Mouse (Mus musculus) neural tube, embryonic 14.5 days (tissue): ENCODE results near the gene Rab17. TPM values are rescaled to one million over a fixed set of nuclear protein-coding genes. Genes with fewer than 3 reads are reported as not detected.

ENCODE experiments used
- ATAC-seq: fragments of 200-750 bp; cut with Nextera tagmentation; 2 replicates; pipeline ENCODE4 v1.8.0; 2017; ENCODE audit warnings: low read depth, mild to moderate bottlenecking, moderate TSS enrichment, moderate library complexity
- H3K27ac ChIP-seq: fragments of 300-500 bp; sonication (generic); 2 replicates; pipeline ENCODE4 v1.5.1; 2014; ENCODE audit warnings: low read depth, mild to moderate bottlenecking, control low read depth, low read length, moderate library complexity, mixed read lengths
- H3K27me3 ChIP-seq: fragments of 300-500 bp; sonication (generic); 2 replicates; pipeline ENCODE4 v1.6.1; 2014; ENCODE audit warnings: low read length; ENCODE audit not compliant: control insufficient read depth, insufficient read depth
- H3K36me3 ChIP-seq: fragments of 300-500 bp; sonication (generic); 2 replicates; pipeline ENCODE4 v1.6.1; 2014; ENCODE audit warnings: low read length, mixed read lengths; ENCODE audit not compliant: control insufficient read depth, insufficient read depth
- H3K4me1 ChIP-seq: fragments of 300-500 bp; sonication (generic); 2 replicates; pipeline ENCODE4 v1.6.1; 2014; ENCODE audit warnings: low read length; ENCODE audit not compliant: control insufficient read depth, insufficient read depth
- H3K4me2 ChIP-seq: fragments of 300-500 bp; sonication (generic); 2 replicates; pipeline ENCODE4 v1.6.1; 2014; ENCODE audit warnings: mild to moderate bottlenecking, low read depth, low read length, control low read depth
- H3K4me3 ChIP-seq: fragments of 300-500 bp; sonication (generic); 2 replicates; pipeline ENCODE4 v1.5.1; 2014; ENCODE audit warnings: low read depth, low read length, control low read depth, mixed read lengths
- H3K9ac ChIP-seq: fragments of 300-500 bp; sonication (generic); replicated peaks from 2 replicates; pipeline ENCODE4 v1.6.1; 2014; ENCODE audit warnings: low read depth, mild to moderate bottlenecking, control low read depth, low read length, mixed read lengths
- H3K9me3 ChIP-seq: fragments of 300-500 bp; sonication (generic); 2 replicates; pipeline ENCODE4 v1.6.1; 2016; ENCODE audit warnings: low read length; ENCODE audit not compliant: control insufficient read depth
- WGBS: fragments of 180-500 bp; shearing (Covaris S2); extraction: QIAGEN DNeasy Blood & Tissue Kit; methylation state at CpG from one replicate; pipeline ENCODE4 v1.1.7; 2014; 5-methylcytosine and 5-hydroxymethylcytosine counted together
- polyA plus RNA-seq: library from polyadenylated mRNA; unstranded; fragments of >200 nt; fragmentation: Nextera tagmentation; extraction: Ambion mirVana; gene quantifications from 2 replicates; pipeline ENCODE4 v1.2.1, GENCODE M21; 2014

Rab17 gene
- 0.13 TPM in 1 of 2 replicates, not detected in the other for polyA plus RNA-seq

GRCm38 (mm10) chr1:90969347-90969784, at the start of gene Rab17:
Rab17 (minus strand) TSS chr1:90969661.
- ATAC-seq = no peak
- Histone ChIP-seq H3K27me3 (no peaks in the 10 kb centered on the region), H3K4me2 (no peak within 1 kb of the TSS), H3K4me3 (no peak within 1 kb of the TSS), H3K9me3 (no peaks in the 10 kb centered on the region), H3K36me3 (no peaks in the 10 kb centered on the region), H3K9ac (no peak within 1 kb of the TSS), H3K27ac (no peak within 1 kb of the TSS), H3K4me1 (peaks cover 5% of the 10 kb centered on the region; the same call in 1 of the 2 replicates)
- 38% methylated on average over 9 of the region's 9 CpGs for WGBS

GRCm38 (mm10) chr1:91017111-91017758, 47.8 kb upstream of the Rab17 start:
- Histone ChIP-seq H3K27ac (peak overlapping the region; percentile 23; the same call in 1 of the 2 replicates), H3K4me1 (peaks cover 8% of the 10 kb centered on the region; the same call in 1 of the 2 replicates), H3K9me3 (no peaks in the 10 kb centered on the region), H3K4me2 (peak overlapping the region; percentile 5; the same call in 1 of the 2 replicates), H3K9ac (no peak overlapping the region; the same call in 1 of the 2 replicates), H3K36me3 (no peaks in the 10 kb centered on the region), H3K27me3 (no peaks in the 10 kb centered on the region), H3K4me3 (no peak overlapping the region)
- ATAC-seq = 0 out of 2 replicates have a peak, but pooled peaks have one; percentile 24
- WGBS = 15% methylated on average over 20 of the region's 20 CpGs

GRCm38 (mm10) chr1:91015571-91015970, 46.1 kb upstream of the Rab17 start:
- no peak overlapping the region for H3K4me3 ChIP-seq
- WGBS = 58% methylated on average over 7 of the region's 7 CpGs
- no peaks in the 10 kb centered on the region for H3K36me3 ChIP-seq
- peaks cover 13% of the 10 kb centered on the region for H3K4me1 ChIP-seq
- H3K27ac ChIP-seq = no peak overlapping the region
- no peaks in the 10 kb centered on the region for H3K9me3 ChIP-seq
- no peaks in the 10 kb centered on the region for H3K27me3 ChIP-seq
- H3K9ac ChIP-seq = no peak overlapping the region
- H3K4me2 ChIP-seq = no peak overlapping the region
- ATAC-seq = no peak

GRCm38 (mm10) chr1:91013803-91014202, 44.3 kb upstream of the Rab17 start:
- Histone ChIP-seq H3K4me3 (no peak overlapping the region), H3K4me2 (no peak overlapping the region), H3K27me3 (no peaks in the 10 kb centered on the region), H3K9ac (no peak overlapping the region), H3K4me1 (peaks cover 15% of the 10 kb centered on the region), H3K9me3 (no peaks in the 10 kb centered on the region), H3K27ac (no peak overlapping the region), H3K36me3 (no peaks in the 10 kb centered on the region)
- WGBS = 85% methylated on average over 3 of the region's 3 CpGs
- ATAC-seq = no peak

- no peak for ATAC-seq
- WGBS = 81% methylated on average over 3 of the region's 3 CpGs
- Histone ChIP-seq H3K9me3 (no peaks in the 10 kb centered on the region), H3K4me1 (peaks cover 9% of the 10 kb centered on the region), H3K4me2 (no peak overlapping the region), H3K36me3 (no peaks in the 10 kb centered on the region), H3K27me3 (no peaks in the 10 kb centered on the region), H3K4me3 (no peak overlapping the region), H3K9ac (no peak overlapping the region), H3K27ac (no peak overlapping the region)
These were observed 41.9 kb upstream of the Rab17 start for GRCm38 (mm10) chr1:91011336-91011735.

- H3K36me3 ChIP-seq = no peaks in the 10 kb centered on the region
- H3K27ac ChIP-seq = no peak overlapping the region
- H3K4me1 ChIP-seq = peaks cover 9% of the 10 kb centered on the region
- H3K9ac ChIP-seq = no peak overlapping the region
- 67% methylated on average over 2 of the region's 2 CpGs for WGBS
- H3K4me3 ChIP-seq = no peak overlapping the region
- no peaks in the 10 kb centered on the region for H3K27me3 ChIP-seq
- H3K9me3 ChIP-seq = no peaks in the 10 kb centered on the region
- ATAC-seq = no peak
- no peak overlapping the region for H3K4me2 ChIP-seq
These were observed 41.3 kb upstream of the Rab17 start for GRCm38 (mm10) chr1:91010716-91011115.

- H3K4me1 ChIP-seq = peaks cover 9% of the 10 kb centered on the region
- no peaks in the 10 kb centered on the region for H3K36me3 ChIP-seq
- WGBS = 91% methylated on average over 7 of the region's 7 CpGs
These were observed 40.8 kb upstream of the Rab17 start for GRCm38 (mm10) chr1:91010216-91010615.

GRCm38 (mm10) chr1:91009266-91009665, 39.8 kb upstream of the Rab17 start:
- Histone ChIP-seq H3K36me3 (no peaks in the 10 kb centered on the region), H3K4me1 (peaks cover 9% of the 10 kb centered on the region), H3K9me3 (no peaks in the 10 kb centered on the region), H3K9ac (no peak overlapping the region), H3K4me3 (no peak overlapping the region), H3K27ac (no peak overlapping the region), H3K4me2 (no peak overlapping the region), H3K27me3 (no peaks in the 10 kb centered on the region)
- ATAC-seq = no peak
- WGBS = 88% methylated on average over 6 of the region's 6 CpGs

More at GRCm38 (mm10) chr1:91010216-91010615, 40.8 kb upstream of the Rab17 start:
- no peaks in the 10 kb centered on the region for H3K9me3 ChIP-seq
- no peak for ATAC-seq
- no peak overlapping the region for H3K27ac ChIP-seq
- H3K4me2 ChIP-seq = no peak overlapping the region
- no peak overlapping the region for H3K4me3 ChIP-seq
- no peaks in the 10 kb centered on the region for H3K27me3 ChIP-seq
- H3K9ac ChIP-seq = no peak overlapping the region

GRCm38 (mm10) chr1:91008746-91009145, 39.3 kb upstream of the Rab17 start:
- Histone ChIP-seq H3K9ac (no peak overlapping the region), H3K4me3 (no peak overlapping the region), H3K36me3 (no peaks in the 10 kb centered on the region), H3K4me1 (peaks cover 9% of the 10 kb centered on the region), H3K9me3 (no peaks in the 10 kb centered on the region), H3K27me3 (no peaks in the 10 kb centered on the region), H3K27ac (no peak overlapping the region), H3K4me2 (no peak overlapping the region)
- 85% methylated on average over 9 of the region's 9 CpGs for WGBS
- no peak for ATAC-seq
